Mouse (Mus musculus) gastrocnemius, postnatal 10 days (tissue): ENCODE measurements at regions not wholly inside any gene's neighbourhood (a gene's known extent, or its start where the extent isn't known, plus 50 kb on each side); places are given as distances from the start of the nearest gene placed in this dataset.

Experiments
- DNase-seq: peaks from one replicate; pipeline ENCODE4 v3.0.0; 2021; ENCODE audit warnings: mixed read lengths

DNA sequence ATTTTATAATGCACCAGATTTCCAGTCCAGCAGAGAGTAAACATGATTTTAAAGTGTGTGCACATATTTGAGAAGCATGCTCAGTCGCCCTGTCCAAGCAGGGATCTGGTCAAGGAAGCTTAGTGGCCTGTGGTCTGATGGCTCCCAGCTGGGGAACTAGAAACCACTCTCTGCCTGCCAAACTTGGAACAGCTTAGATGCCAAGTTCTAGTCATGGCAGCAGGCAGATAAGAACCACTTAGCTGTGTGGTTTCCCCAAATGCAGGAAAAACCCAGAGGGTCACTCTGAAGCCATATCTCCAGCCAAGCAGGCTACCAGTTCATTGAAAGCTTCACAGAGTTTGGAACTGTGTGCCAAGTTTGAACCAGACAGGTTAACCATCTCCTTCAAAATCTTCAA lies 86.1 kb downstream of the Fam114a2 start:
- no peak for DNase-seq

DNA sequence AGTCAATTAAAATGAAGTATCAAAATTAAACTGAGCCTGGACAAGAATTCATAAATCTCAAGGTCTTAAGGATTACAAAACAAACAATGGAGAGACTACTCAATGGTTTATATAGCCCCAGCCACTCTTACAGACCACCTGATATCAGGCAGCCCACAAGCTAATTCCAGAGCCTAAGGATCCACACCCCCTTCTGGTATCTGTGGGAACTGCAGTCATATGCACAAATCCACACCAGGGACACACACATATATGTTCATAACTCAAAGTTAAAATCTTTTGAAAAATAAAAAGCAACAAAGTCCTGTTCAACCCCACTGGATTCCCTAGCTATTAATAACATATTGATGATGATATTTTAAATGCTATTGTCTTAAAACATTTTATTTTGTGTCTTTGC lies 86.5 kb downstream of the Fam114a2 start:
- DNase-seq = no peak

DNA sequence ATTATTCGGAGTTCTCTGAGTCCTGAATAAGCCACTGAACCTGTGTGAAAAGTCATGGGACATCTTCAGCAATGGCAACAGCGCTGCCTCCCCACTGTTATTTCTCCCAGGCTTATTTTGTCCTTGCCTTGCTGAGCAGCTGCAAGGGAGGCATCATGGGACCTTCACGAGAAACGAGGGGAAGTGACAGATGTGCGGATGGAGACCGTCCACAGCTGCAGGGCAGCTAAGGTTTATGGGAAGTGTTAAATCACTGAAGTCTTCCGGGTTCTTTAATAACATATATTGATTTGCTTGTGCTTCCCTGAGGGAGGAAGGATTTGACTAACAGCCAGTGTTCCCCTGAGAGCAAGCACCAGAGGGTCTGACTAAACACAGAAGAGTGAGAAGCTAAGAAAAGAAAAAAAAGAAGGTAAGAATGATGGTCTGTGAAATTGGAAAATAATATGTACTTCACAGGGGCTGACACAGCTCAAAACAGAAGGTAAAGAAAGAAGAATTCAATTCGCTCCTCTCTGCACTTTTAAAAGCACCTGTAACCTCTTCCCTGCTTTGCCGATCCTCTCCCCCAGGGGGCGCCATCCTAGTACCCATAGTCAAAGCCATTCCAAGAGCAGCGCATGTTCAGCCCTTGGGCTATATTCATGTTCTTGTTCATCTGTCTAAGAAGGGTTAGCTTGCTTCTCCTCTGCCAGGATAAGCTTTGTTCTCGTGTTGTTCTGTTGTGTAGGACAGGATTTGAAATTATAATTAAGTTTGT lies 92.2 kb downstream of the Fam114a2 start:
- peak; percentile 35 for DNase-seq

DNA sequence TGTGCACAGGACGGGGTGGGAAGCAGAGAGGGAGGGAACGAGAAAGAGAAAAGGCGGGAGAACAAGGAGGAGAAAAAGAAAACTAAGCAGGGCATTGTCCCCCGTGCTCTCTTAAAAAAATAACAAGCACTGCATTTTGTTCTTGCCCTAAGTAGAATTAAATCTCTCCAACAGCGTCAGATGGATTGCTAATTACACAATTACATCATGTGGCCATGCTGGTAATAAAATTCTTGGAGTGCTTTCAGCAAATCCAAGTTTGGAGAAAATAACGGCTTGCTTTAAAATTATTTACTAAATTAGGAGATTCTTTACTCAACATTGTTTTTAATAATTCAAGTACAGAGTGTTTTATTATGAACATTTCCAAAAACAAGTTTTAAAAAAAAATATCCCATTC lies 99.0 kb downstream of the Fam114a2 start:
- DNase-seq = no peak

DNA sequence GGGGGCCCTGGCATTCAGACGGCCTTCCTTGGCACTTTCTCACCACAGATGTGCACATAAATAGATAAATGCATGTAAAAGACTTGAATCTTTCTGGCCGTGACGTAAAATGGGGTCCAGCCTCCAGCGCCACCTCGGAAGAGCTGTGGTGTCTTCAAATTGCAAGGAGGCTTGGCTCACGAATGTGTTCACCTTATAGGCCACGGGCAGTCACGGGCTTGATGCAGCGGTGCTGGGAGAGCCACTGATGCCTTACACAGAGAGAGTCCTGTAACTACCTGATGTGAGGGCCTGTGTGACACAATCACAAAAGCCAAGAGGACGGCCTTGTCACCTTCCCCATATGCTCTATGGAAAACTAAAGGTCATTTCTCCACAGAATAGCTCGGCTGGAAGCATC lies 102.4 kb downstream of the Fam114a2 start:
- DNase-seq = no peak

DNA sequence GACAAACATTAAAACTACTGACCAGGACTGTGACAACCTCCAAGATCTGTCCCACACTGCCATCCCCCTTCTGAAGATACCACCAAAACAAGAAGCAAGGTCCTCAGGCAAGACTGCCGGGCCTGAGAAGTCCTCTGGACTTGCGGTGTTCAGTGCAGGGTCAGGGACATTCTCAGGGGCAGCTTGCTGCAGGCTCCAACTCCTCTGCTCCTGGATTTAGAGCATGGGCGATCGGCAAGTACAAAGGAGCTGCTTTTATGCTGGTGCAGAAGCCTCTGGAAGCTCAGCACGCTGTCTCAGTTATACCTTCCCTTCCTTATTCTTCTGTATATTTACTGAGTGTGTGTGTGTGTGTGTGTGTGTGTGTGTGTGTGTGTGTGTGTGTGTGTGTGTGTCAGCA lies 103.2 kb downstream of the Fam114a2 start:
- DNase-seq = no peak

DNA sequence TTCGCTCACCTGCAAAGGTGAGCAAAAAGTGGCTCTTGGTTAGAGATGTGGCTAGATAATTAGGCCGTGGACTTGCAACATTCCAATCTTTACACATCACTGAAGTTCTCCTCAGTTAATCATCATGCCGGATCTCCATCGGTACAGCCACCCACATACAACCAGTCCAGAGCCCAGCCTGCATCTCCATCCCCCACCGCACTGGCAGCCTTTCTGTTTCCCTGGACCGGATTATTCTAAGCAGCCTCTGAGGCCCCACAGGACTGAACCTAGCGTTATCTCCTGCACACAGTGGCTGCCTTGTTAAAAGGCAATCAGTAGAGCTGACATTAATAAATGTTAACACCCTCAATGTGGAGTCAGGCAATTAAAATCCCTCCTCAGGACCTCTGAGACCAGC lies 103.7 kb downstream of the Fam114a2 start:
- DNase-seq = no peak

DNA sequence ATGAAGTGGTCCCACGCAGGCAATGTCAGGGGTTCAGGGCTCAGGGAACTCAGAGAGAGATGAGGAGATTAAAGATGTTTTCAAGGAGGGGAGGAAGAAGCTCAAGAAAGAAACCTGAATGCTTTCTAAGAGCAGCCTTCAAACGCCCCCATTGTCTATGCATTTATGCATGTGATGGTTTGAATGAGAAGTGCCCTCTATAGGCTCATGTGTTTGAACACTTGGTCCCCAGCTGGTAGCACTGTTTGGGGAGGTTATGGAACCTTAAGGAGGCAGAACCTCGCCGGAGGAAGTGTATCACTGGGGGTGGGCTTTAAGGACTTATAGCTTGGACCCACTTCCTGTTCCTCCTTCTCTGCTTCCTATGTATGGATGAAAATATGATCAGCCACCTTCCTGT lies 105.1 kb downstream of the Fam114a2 start:
- no peak for DNase-seq

DNA sequence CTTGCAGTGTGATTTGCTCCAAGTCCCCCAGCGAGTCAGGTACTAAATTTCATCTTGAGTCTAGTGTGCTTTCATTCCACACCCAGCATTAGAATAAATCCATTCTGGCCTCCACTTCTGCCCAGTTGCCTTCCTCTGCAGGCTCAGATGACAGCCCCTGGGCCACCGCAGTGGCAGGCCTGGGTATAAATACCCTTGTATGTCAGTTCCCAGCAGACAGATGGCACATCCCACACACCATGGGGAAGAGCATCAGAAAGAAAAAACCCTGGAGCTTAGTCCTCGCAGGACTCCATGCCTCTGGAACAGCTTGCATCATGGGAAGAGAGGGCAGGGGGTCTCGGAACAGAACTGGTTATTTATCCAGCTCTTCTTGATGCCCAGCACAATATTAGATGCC lies 105.7 kb downstream of the Fam114a2 start:
- no peak for DNase-seq

DNA sequence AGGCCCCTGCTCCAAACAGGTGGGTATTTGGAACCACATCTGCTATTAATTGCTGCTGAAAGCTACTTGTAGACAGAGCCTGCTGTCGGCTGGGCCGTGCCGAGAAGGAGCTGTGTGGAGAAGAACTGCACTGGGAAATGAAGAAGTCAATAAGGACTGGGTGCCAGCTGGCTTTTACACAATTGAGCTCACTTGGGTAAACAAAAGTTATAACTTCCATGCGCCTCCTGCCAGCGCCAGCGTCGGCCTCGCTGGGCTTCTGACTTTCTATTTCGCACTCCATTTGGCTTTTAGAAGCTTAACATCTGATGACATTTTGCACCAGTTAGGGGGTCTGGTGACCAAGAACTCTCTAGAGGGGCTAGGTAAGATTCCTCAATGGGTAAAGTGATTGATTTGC lies 114.2 kb downstream of the Fam114a2 start:
- peak; percentile 12 for DNase-seq

DNA sequence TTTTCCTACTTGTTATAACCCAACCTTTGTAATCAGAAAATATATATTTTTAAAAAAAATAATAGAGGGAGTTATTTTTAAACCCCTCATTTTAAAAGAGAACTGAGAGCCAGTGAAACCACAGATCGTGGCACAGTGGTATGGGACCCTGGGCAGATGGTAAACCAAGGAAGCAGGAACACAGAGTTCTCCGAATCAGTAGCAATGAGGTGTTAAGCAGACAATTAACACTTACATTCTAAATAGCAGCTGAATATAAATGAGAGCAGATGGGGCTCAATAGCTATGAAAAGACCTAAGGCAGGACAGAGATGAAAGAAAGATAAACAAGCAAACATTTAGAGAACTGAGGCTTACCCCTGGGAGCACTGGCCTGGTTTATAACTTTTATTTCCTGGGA lies 116.8 kb downstream of the Fam114a2 start:
- no peak for DNase-seq

DNA sequence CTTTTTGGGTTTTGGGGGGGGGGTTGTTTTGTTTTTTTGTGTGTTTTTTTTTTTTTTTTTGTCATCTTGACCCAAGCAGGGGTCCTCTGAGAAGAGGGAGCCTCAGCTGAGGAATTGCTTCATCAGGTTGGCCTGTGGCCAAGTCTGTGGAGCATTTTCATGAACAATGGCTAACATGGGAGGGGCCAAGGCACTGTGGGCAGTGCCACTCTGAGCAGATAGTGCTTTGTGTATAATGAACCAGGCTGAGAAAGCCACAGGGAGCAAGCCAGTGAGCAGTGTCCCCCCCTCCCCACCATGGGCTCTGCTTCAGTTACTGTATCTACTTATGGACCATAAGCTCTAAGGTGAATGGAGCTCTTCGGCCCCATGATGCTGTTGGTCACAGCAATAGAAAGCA lies 119.1 kb downstream of the Fam114a2 start:
- DNase-seq = no peak

DNA sequence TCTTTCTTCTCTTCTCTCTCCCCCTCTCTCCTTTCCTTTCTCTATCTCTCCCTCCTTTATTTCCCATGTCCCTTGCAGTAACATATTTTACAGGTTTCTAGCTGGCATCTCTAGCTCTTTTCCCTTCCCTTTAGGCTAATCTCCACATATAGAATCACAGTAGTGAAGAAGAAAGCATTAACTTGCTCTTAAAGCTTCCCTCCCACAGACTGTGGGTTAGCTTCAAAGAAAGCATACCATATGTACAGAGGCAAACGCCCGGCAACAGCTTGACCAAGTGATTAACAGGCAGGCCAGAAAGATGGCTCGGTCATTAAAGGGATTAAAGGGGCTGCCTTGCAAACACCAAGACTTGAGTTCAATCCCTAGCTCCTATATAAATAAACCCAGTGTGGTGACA lies 122.0 kb downstream of the Fam114a2 start:
- DNase-seq = no peak

DNA sequence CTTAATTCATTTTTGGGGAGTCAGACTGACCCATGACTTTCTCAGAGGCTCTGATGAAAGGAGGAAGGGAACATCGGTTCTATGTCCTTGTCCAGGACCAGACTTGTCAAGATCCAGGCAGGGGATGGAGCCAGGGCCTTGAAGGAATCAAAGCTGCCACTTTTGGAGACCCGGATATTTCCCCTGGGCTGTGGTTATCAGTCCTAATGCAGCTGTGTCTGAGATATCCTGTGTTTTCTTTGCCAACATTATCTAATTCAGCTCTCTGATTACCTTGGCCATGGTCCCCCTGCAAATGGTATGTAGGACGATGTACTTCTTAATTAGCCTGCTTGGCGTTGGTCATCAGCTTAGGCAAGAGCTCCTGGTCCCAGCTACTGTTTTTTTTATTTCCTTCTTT lies 127.6 kb downstream of the Fam114a2 start:
- DNase-seq = no peak
